Mouse (Mus musculus) adrenal gland, postnatal 4 days (tissue): Measurements from ENCODE around the gene Tm6sf1. TPM values are rescaled to one million over a fixed set of nuclear protein-coding genes. Genes with fewer than 3 reads are reported as not detected.

Source experiments
- DNase-seq, 2 experiments: peaks; one replicate each; pipeline ENCODE4 v3.0.0; 2021 to 2022; ENCODE audit warnings: low spot score in 2 of 2, mixed read lengths in 2 of 2
- total RNA-seq, 2 experiments: library from RNA; stranded (reverse); gene quantifications; 2 replicates each; pipeline ENCODE4 v1.2.3; 2021

The Tm6sf1 gene
- total RNA-seq, 2 experiments from 2014 or later, result 15.2 to 16.3 TPM

GRCm38 (mm10) chr7:81849633-81850032 lies 9.2 kb upstream of the Tm6sf1 start:
- DNase-seq, result no peak

DNA sequence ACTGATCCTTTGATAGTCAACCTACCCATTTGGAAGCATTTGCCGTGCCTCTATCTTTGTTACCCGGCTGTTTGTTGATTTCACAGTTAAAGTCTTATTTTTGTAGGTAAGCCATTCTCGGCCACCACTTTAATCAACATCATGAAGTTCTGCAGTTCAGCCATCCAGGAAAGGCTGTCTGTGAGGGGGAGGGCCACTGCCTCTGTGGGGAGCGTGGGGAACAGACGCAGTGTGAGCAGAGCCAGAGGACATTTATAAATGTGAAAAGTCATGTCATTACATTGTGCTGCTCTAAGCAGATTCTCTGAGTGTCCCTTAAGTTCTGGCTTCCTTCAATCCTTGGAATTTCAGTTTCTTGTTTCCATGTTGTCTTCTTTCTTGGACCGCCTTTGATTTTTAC lies 8.6 kb upstream of the Tm6sf1 start:
- no peak for DNase-seq

GRCm38 (mm10) chr7:81851706-81852105 lies 7.1 kb upstream of the Tm6sf1 start:
- DNase-seq, result no peak

- no peak for DNase-seq
Measured at GRCm38 (mm10) chr7:81854568-81855307, 4.1 kb upstream of the Tm6sf1 start.

- no peak for DNase-seq
Measured at GRCm38 (mm10) chr7:81855694-81856093, 3.1 kb upstream of the Tm6sf1 start, which contains the start of gene Gm10160. Gm10160 (minus strand) TSS chr7:81855794.

GRCm38 (mm10) chr7:81856221-81856620 lies 2.6 kb upstream of the Tm6sf1 start:
- DNase-seq, result no peak

DNA sequence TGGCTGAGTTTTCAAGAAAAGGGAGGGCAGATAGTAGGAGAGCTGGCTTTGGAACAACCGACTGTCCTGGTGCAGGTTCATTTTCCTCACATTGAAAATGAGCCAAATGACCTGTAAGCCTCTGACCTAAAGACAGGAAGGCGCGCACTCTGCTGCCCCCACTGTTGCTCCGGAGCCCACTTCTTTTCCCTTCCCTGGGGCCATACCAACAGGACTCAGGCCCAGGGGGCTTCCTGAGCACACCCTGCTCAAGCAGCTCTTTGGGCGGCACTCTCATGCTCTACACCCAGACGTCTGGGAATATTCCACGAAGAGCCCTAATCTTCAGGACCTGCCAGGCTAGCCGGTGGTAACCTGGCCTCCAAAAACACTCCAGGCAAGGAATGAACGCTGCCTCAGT lies 565 bp upstream of the Tm6sf1 start:
- DNase-seq, result no peak

GRCm38 (mm10) chr7:81860071-81860470 lies 1.3 kb downstream of the Tm6sf1 start:
- DNase-seq, result no peak

- no peak for DNase-seq
Measured at GRCm38 (mm10) chr7:81860996-81861395, 2.2 kb downstream of the Tm6sf1 start.

GRCm38 (mm10) chr7:81861461-81861860 lies 2.7 kb downstream of the Tm6sf1 start:
- no peak for DNase-seq

- DNase-seq, result no peak
Measured at GRCm38 (mm10) chr7:81861921-81862320, 3.1 kb downstream of the Tm6sf1 start.

GRCm38 (mm10) chr7:81862587-81863583 lies 4.1 kb downstream of the Tm6sf1 start:
- DNase-seq, result no peak

- no peak for DNase-seq
Measured at GRCm38 (mm10) chr7:81864552-81864951, 5.8 kb downstream of the Tm6sf1 start.

DNA sequence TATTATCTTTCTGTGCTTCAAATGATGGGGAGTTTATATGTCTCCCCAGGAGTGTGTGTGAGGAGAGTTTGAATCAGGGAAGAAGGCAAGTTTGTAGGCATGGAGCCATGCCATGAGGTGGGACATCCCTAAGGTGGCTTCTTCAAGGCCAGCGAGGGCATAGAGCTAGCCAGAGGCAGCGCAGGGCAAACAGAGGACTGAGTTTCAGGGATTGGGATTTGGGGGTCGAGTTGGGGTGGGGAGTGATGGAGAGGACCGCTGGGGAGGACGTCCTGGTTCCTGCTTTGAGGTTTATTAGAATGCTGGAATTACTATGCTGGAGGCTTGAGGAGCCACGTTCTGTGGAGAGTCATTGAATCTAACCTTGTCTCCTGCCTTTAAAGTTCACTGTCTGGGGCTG lies 7.1 kb downstream of the Tm6sf1 start:
- no peak for DNase-seq

- no peak for DNase-seq
Measured at GRCm38 (mm10) chr7:81867231-81867930, 8.6 kb downstream of the Tm6sf1 start.

GRCm38 (mm10) chr7:81868158-81868557 lies 9.4 kb downstream of the Tm6sf1 start:
- DNase-seq, result peak in 1 of 2 experiments; percentile 35

DNA sequence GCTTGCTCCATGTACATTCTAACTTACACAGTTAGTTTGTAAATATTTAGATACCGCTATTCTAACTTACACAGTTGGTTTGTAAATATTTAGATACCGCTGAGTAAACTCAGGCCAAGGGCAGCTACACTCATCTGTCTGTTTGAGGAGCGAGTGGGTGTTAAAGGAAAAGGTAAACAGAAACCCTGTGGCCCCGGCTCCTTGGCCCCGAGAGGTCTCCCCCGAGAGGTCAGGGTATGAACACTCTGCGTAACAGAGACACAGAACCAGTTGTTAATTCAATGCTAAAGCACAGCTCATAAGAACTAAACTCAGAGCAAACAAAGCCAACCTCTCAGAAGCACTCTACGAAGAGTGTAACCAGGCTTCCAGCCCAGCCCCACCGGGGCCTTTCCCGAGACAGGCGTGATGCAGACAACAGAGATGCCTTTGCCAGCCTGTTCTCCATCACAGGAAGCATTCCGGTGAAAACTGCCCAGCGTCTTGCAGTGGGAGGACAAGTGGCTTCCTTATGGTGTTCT lies 13.8 kb downstream of the Tm6sf1 start:
- no peak for DNase-seq

DNA sequence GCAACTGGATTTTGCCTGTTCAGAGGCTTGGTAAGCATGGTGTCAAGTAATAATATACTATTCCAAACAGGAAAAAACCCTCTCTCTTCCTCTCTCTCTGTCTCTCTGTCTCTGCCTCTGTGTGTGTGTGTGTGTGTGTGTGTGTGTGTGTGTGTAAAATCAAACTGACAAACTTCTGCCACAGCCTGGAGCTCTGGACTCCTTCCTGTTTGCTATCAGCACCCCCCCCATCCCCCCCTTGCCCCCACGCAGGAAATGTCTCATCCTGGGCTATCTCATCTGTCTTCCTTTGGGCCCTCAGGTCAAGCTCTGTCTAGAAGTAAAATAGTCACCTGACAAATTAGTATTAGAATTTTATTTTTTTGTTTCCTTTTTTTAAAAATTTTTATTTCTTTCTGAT lies 15.0 kb downstream of the Tm6sf1 start:
- DNase-seq, result no peak

- no peak for DNase-seq
Measured at GRCm38 (mm10) chr7:81874636-81875035, 15.8 kb downstream of the Tm6sf1 start.

GRCm38 (mm10) chr7:81875372-81875771 lies 16.6 kb downstream of the Tm6sf1 start:
- DNase-seq, result no peak

GRCm38 (mm10) chr7:81880286-81880685 lies 21.5 kb downstream of the Tm6sf1 start:
- no peak for DNase-seq
